Mouse (Mus musculus) T-helper 2 cell (primary cell): Measurements from ENCODE around the gene Tns4.

Experiments
- in situ Hi-C: fragments of 300-600 bp; cut with MboI, MseI; formaldehyde crosslinking; loops from one replicate; pipeline ENCODE4 v1.15.1; 2025; ENCODE audit warnings: high pct_unique_total_duplicates

Tns4 gene

GRCm38 (mm10) chr11:99094911-99095676 is 6.0 kb upstream of the Tns4 start:
- in situ Hi-C loops: no loop called here

- in situ Hi-C loops: no loop called here
Observed at GRCm38 (mm10) chr11:99093740-99094139, 4.6 kb upstream of the Tns4 start.

GRCm38 (mm10) chr11:99091666-99092065 is 2.6 kb upstream of the Tns4 start:
- in situ Hi-C loops: no loop called here

- in situ Hi-C loops: no loop called here
Observed at GRCm38 (mm10) chr11:99090391-99090790, 1.3 kb upstream of the Tns4 start.

GRCm38 (mm10) chr11:99088486-99088885 is 620 bp downstream of the Tns4 start:
- in situ Hi-C loops: no loop called here

GRCm38 (mm10) chr11:99084366-99084765 is 4.7 kb downstream of the Tns4 start:
- in situ Hi-C loops: no loop called here

GRCm38 (mm10) chr11:99083516-99083915 is 5.6 kb downstream of the Tns4 start:
- in situ Hi-C loops: no loop called here

- in situ Hi-C loops: no loop called here
Observed at GRCm38 (mm10) chr11:99082098-99082497, 7.0 kb downstream of the Tns4 start.

- in situ Hi-C loops: no loop called here
Observed at GRCm38 (mm10) chr11:99081566-99081965, 7.5 kb downstream of the Tns4 start.

- in situ Hi-C loops: no loop called here
Observed at GRCm38 (mm10) chr11:99080902-99081543, 8.1 kb downstream of the Tns4 start.

GRCm38 (mm10) chr11:99077869-99078268 is 11.2 kb downstream of the Tns4 start:
- in situ Hi-C loops: no loop called here

- in situ Hi-C loops: no loop called here
Observed at GRCm38 (mm10) chr11:99076744-99077319, 12.3 kb downstream of the Tns4 start.

GRCm38 (mm10) chr11:99073781-99074180 is 15.3 kb downstream of the Tns4 start:
- in situ Hi-C loops: loop anchor here (25.0 kb wide), 1 partner anchor 589 kb away; the partner anchor contains the start of genes Gm11555, Gm11563 and Krtap4-6

GRCm38 (mm10) chr11:99071866-99072265 is 17.2 kb downstream of the Tns4 start:
- in situ Hi-C loops: loop anchor here (25.0 kb wide), 1 partner anchor 590 kb away; the partner anchor contains the start of genes Gm11555, Gm11563 and Krtap4-6

- in situ Hi-C loops: loop anchor here (25.0 kb wide), 1 partner anchor 594 kb away; the partner anchor contains the start of genes Gm11555, Gm11563 and Krtap4-6
Observed at GRCm38 (mm10) chr11:99068455-99068854, 20.7 kb downstream of the Tns4 start.

GRCm38 (mm10) chr11:99067591-99067990 is 21.5 kb downstream of the Tns4 start:
- in situ Hi-C loops: loop anchor here (25.0 kb wide), 1 partner anchor 595 kb away; the partner anchor contains the start of genes Gm11555, Gm11563 and Krtap4-6

GRCm38 (mm10) chr11:99065979-99066378 is 23.1 kb downstream of the Tns4 start:
- in situ Hi-C loops: loop anchor here (25.0 kb wide), 1 partner anchor 596 kb away; the partner anchor contains the start of genes Gm11555, Gm11563 and Krtap4-6

GRCm38 (mm10) chr11:99065353-99065752 is 23.8 kb downstream of the Tns4 start:
- in situ Hi-C loops: loop anchor here (25.0 kb wide), 1 partner anchor 597 kb away; the partner anchor contains the start of genes Gm11555, Gm11563 and Krtap4-6

GRCm38 (mm10) chr11:99063406-99064131 is 25.5 kb downstream of the Tns4 start:
- in situ Hi-C loops: loop anchor here (25.0 kb wide), 1 partner anchor 599 kb away; the partner anchor contains the start of genes Gm11555, Gm11563 and Krtap4-6

GRCm38 (mm10) chr11:99062661-99063060 is 26.4 kb downstream of the Tns4 start:
- in situ Hi-C loops: loop anchor here (25.0 kb wide), 1 partner anchor 600 kb away; the partner anchor contains the start of genes Gm11555, Gm11563 and Krtap4-6

- in situ Hi-C loops: loop anchor here (25.0 kb wide), 1 partner anchor 602 kb away; the partner anchor contains the start of genes Gm11555, Gm11563 and Krtap4-6
Observed at GRCm38 (mm10) chr11:99060435-99060834, 28.7 kb downstream of the Tns4 start.
